Mouse (Mus musculus) neural tube, embryonic 12.5 days (tissue): ENCODE measurements around the gene Rassf5. TPM values are rescaled to one million over a fixed set of nuclear protein-coding genes. Genes with fewer than 3 reads are reported as not detected.

Source experiments
- ATAC-seq: fragments of 200-750 bp; cut with Nextera tagmentation; 2 replicates; pipeline ENCODE4 v1.8.0; 2017; ENCODE audit warnings: low read depth, mild to moderate bottlenecking, moderate TSS enrichment, moderate library complexity; ENCODE audit not compliant: low FRiP score
- H3K27ac ChIP-seq: fragments of 300-500 bp; sonication (generic); 2 replicates; pipeline ENCODE4 v1.5.1; 2016
- H3K27me3 ChIP-seq: fragments of 300-500 bp; sonication (generic); replicated peaks from 2 replicates; pipeline ENCODE4 v1.6.1; 2016; ENCODE audit warnings: mild to moderate bottlenecking
- H3K36me3 ChIP-seq: fragments of 300-500 bp; sonication (generic); 2 replicates; pipeline ENCODE4 v1.6.1; 2016; ENCODE audit warnings: mild to moderate bottlenecking
- H3K4me1 ChIP-seq: fragments of 300-500 bp; sonication (generic); 2 replicates; pipeline ENCODE4 v1.6.1; 2016
- H3K4me2 ChIP-seq: fragments of 300-500 bp; sonication (generic); replicated peaks from 2 replicates; pipeline ENCODE4 v1.6.1; 2016; ENCODE audit warnings: mild to moderate bottlenecking
- H3K4me3 ChIP-seq: fragments of 300-500 bp; sonication (generic); 2 replicates; pipeline ENCODE4 v1.5.1; 2016
- H3K9ac ChIP-seq: fragments of 300-500 bp; sonication (generic); 2 replicates; pipeline ENCODE4 v1.6.1; 2016; ENCODE audit warnings: mild to moderate bottlenecking
- H3K9me3 ChIP-seq: fragments of 300-500 bp; sonication (generic); 2 replicates; pipeline ENCODE4 v1.6.1; 2016; ENCODE audit warnings: mild to moderate bottlenecking
- WGBS: fragments of 180-500 bp; shearing (Covaris S2); methylation state at CpG from one replicate; pipeline ENCODE4 v1.1.7; 2016; 5-methylcytosine and 5-hydroxymethylcytosine counted together
- polyA plus RNA-seq: library from polyadenylated mRNA; unstranded; fragments of >200 nt; fragmentation: Nextera tagmentation; extraction: Ambion mirVana; gene quantifications from 2 replicates; pipeline ENCODE4 v1.2.1, GENCODE M21; 2016

Rassf5 gene
- polyA plus RNA-seq, 1 experiment from 2014 or later: 2.7 TPM

- 18% methylated on average over 7 of the region's 7 CpGs for WGBS
- no peak overlapping the region for H3K9ac ChIP-seq
- 0 out of 2 replicates have a peak overlapping the region, but pooled peaks have one; percentile 97 for H3K4me2 ChIP-seq
- H3K36me3 ChIP-seq: no peaks in the 10 kb centered on the region
- ATAC-seq: no peak
- peaks cover 33% of the 10 kb centered on the region for H3K27me3 ChIP-seq
- no peaks in the 10 kb centered on the region for H3K9me3 ChIP-seq
- H3K27ac ChIP-seq: no peak overlapping the region
- H3K4me3 ChIP-seq: no peak overlapping the region
- H3K4me1 ChIP-seq: peaks cover 16% of the 10 kb centered on the region; the same call in 1 of the 2 replicates
These were observed 1.7 kb upstream of the Rassf5 start for GRCm38 (mm10) chr1:131246433-131247395.

- no peak overlapping the region for H3K4me3 ChIP-seq
- H3K9ac ChIP-seq: no peak overlapping the region
- H3K36me3 ChIP-seq: no peaks in the 10 kb centered on the region
- peak; percentile 61 for ATAC-seq
- peaks cover 16% of the 10 kb centered on the region; the same call in 1 of the 2 replicates for H3K4me1 ChIP-seq
- H3K9me3 ChIP-seq: no peaks in the 10 kb centered on the region
- no peak overlapping the region for H3K27ac ChIP-seq
- peak overlapping the region; percentile 97 for H3K4me2 ChIP-seq
- H3K27me3 ChIP-seq: peaks cover 33% of the 10 kb centered on the region
- 4% methylated on average over 9 of the region's 9 CpGs for WGBS
These were observed 868 bp upstream of the Rassf5 start for GRCm38 (mm10) chr1:131245926-131246325.

DNA sequence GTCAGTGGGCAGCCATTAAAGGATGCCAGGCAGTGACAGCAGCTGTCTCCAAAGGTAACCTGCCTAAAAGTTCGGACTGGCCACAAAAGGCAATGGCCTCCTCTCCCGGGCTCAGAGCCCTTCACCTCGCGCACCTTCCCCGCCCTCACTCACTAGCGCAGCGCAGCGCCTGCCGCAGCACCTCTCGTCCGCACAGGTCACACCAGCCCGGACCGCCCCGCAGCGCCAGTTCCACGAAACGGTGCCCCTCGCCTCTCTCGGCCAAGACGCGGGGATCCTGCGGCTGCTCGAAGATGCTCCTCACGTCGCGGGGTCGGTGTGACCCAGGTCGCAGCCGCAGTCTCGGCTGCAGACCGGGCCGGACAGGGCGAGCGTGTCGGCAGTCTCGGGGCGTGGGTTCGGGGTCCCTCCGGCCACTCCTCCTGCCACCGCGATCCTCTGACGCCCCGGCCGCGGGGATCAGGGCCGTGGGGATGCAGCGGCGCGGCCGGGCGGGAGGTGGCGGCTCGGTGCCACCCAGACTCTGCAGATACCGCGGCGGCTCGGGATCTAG is 446 bp downstream of the Rassf5 start:
- peak overlapping the region; percentile 73 for H3K9ac ChIP-seq
- H3K27ac ChIP-seq: no peak overlapping the region
- WGBS: under 1% methylated on average over 57 of the region's 57 CpGs

DNA sequence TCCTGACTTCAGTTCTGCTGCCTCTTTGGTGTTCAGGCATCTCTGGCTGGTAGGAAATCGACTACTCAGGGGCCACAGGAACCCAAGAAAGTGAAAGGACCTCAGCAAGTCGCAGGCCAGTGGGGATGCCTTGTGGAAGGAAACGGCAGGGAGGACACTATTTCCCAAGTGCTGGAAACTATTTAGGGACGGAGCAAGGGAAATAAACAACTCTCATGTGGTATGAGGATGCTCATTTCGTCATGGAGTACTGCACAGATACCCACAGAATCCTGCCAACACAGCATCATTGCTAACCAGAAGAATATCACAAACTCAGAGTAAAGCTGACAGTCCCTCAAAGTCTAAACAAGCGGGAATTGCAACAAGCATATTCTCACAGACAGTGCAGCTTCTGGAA is 2.1 kb downstream of the Rassf5 start:
- Histone ChIP-seq H3K27me3 (peaks cover 33% of the 10 kb centered on the region), H3K4me3 (no peak overlapping the region), H3K36me3 (no peaks in the 10 kb centered on the region), H3K4me2 (no peak overlapping the region), H3K9me3 (no peaks in the 10 kb centered on the region), H3K4me1 (peaks cover 23% of the 10 kb centered on the region; the same call in 1 of the 2 replicates), H3K9ac (no peak overlapping the region), H3K27ac (no peak overlapping the region)
- 63% methylated on average over 6 of the region's 6 CpGs for WGBS
- no peak for ATAC-seq

More for the DNA sequence above, 446 bp downstream of the Rassf5 start:
- Histone ChIP-seq H3K4me1 (peaks cover 22% of the 10 kb centered on the region; the same call in 1 of the 2 replicates), H3K27me3 (peaks cover 33% of the 10 kb centered on the region), H3K4me3 (peak overlapping the region; percentile 62), H3K36me3 (no peaks in the 10 kb centered on the region), H3K9me3 (no peaks in the 10 kb centered on the region), H3K4me2 (peak overlapping the region; percentile 97)
- ATAC-seq: peak; percentile 14

GRCm38 (mm10) chr1:131239576-131240193 is 5.4 kb downstream of the Rassf5 start:
- Histone ChIP-seq H3K36me3 (no peaks in the 10 kb centered on the region), H3K27ac (no peak overlapping the region), H3K27me3 (peaks cover 23% of the 10 kb centered on the region), H3K4me3 (no peak overlapping the region), H3K9ac (no peak overlapping the region), H3K4me1 (peaks cover 13% of the 10 kb centered on the region; the same call in 1 of the 2 replicates), H3K9me3 (no peaks in the 10 kb centered on the region), H3K4me2 (no peak overlapping the region)
- 66% methylated on average over 12 of the region's 12 CpGs for WGBS
- ATAC-seq: no peak

- Histone ChIP-seq H3K36me3 (no peaks in the 10 kb centered on the region), H3K4me2 (no peak overlapping the region), H3K4me3 (no peak overlapping the region), H3K27me3 (peaks cover 16% of the 10 kb centered on the region), H3K9ac (no peak overlapping the region), H3K4me1 (peaks cover 8% of the 10 kb centered on the region; the same call in 1 of the 2 replicates), H3K9me3 (no peaks in the 10 kb centered on the region), H3K27ac (no peak overlapping the region)
- WGBS: 75% methylated on average over 8 of the region's 8 CpGs
- no peak for ATAC-seq
These were observed 6.1 kb downstream of the Rassf5 start for GRCm38 (mm10) chr1:131238931-131239381.

DNA sequence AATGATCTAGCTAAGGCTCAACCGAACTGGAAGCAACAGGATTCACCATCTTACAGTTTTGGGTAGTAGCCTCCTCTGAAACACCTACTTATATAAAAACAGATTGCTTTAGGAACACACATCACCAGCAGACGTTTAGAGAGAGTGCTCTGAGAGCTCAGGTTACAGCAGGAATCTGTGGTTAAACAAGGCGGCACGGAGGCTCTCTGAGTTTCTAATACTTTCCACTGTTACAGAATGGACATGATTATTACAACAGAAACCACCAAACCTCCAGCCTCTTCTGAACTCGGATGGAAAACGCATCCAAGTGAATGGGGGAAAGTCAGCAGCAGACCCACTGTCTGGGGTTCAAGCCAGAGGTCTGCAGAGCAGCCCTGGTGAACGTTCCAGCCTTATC is 9.0 kb downstream of the Rassf5 start:
- Histone ChIP-seq H3K27me3 (no peaks in the 10 kb centered on the region), H3K9ac (no peak overlapping the region), H3K9me3 (no peaks in the 10 kb centered on the region), H3K4me1 (peaks cover 8% of the 10 kb centered on the region; the same call in 1 of the 2 replicates), H3K4me3 (no peak overlapping the region), H3K4me2 (no peak overlapping the region), H3K36me3 (no peaks in the 10 kb centered on the region), H3K27ac (no peak overlapping the region)
- ATAC-seq: no peak
- WGBS: 70% methylated on average over 7 of the region's 7 CpGs

DNA sequence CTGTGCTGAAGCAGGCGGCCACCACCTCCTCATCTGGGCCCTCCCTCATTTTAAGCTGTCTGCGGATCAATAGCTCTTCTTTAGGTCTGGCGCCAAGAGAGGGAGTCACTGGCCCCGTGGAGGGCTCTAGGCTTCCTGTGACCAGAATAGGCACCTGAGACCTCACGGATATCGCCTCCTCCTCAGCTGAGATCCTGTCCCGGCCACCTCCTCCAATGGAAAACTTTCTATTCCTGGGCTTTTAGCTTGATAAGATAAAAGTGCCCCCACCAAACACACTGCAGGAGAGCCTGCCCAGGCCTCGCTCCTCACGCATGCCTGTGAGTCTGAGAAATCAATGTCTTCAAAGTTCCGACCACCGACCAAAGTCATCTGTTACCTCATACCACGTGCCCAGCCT is 11.5 kb downstream of the Rassf5 start:
- no peak overlapping the region for H3K27ac ChIP-seq
- H3K27me3 ChIP-seq: no peaks in the 10 kb centered on the region
- no peaks in the 10 kb centered on the region for H3K36me3 ChIP-seq
- no peak for ATAC-seq
- H3K4me3 ChIP-seq: no peak overlapping the region
- no peak overlapping the region for H3K4me2 ChIP-seq
- H3K4me1 ChIP-seq: no peaks in the 10 kb centered on the region
- WGBS: 69% methylated on average over 12 of the region's 12 CpGs
- no peak overlapping the region for H3K9ac ChIP-seq
- H3K9me3 ChIP-seq: no peaks in the 10 kb centered on the region

DNA sequence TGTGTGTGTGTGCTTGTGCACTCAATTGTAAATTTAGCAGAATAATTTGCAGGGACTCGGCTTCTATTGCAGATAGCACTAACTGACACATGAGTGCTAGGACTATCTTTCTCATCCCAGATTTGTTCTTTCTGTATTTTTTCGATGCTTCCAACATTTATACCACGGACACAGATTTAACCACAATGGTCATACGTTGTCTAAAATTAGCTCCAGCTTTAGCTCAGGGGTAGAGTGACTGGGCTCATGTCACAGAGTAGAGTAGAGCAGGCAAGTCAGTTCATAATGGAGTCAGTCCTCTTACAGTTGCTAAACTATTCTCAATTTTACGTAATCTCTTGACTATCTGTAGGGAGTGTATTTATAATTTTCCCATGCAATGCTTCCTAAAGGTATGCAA is 16.4 kb downstream of the Rassf5 start:
- no peaks in the 10 kb centered on the region for H3K27me3 ChIP-seq
- WGBS: 88% methylated on average over 5 of the region's 5 CpGs

DNA sequence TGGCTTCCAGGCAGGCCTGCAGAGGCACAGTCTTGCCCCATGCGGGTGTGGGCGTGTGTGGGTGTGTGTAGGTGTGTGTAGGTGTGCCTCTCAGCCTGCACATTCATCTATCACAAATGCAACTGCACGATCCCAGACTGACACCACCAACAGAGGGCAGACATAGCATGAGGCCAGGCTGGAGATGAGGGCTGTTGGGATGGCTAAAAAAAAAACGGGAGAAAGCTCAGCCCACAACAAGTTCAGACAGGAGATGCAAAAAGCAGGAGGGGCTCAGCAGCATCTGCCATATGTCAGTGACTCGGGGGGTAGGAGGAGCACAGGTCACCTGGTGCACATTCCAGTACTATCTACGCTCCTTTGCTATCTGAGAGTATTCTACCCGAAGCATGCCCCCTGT is 16.8 kb downstream of the Rassf5 start:
- no peak for ATAC-seq
- no peak overlapping the region for H3K4me3 ChIP-seq
- H3K27ac ChIP-seq: no peak overlapping the region
- no peak overlapping the region for H3K4me2 ChIP-seq
- H3K9me3 ChIP-seq: no peaks in the 10 kb centered on the region
- no peaks in the 10 kb centered on the region for H3K36me3 ChIP-seq
- no peaks in the 10 kb centered on the region for H3K27me3 ChIP-seq
- WGBS: 72% methylated on average over 7 of the region's 7 CpGs
- H3K4me1 ChIP-seq: no peaks in the 10 kb centered on the region
- no peak overlapping the region for H3K9ac ChIP-seq

More for the DNA sequence above, 16.4 kb downstream of the Rassf5 start:
- no peaks in the 10 kb centered on the region for H3K4me1 ChIP-seq
- no peaks in the 10 kb centered on the region for H3K36me3 ChIP-seq
- H3K9ac ChIP-seq: no peak overlapping the region
- no peak overlapping the region for H3K4me2 ChIP-seq
- H3K4me3 ChIP-seq: no peak overlapping the region
- H3K27ac ChIP-seq: no peak overlapping the region
- no peak for ATAC-seq
- no peaks in the 10 kb centered on the region for H3K9me3 ChIP-seq

GRCm38 (mm10) chr1:131224848-131225471 is 20.1 kb downstream of the Rassf5 start:
- no peaks in the 10 kb centered on the region for H3K4me1 ChIP-seq
- H3K36me3 ChIP-seq: no peaks in the 10 kb centered on the region
- 0 out of 2 replicates have a peak, but pooled peaks have one; percentile 33 for ATAC-seq
- no peak overlapping the region for H3K9ac ChIP-seq
- H3K27me3 ChIP-seq: no peaks in the 10 kb centered on the region
- 73% methylated on average over 12 of the region's 12 CpGs for WGBS
- no peaks in the 10 kb centered on the region for H3K9me3 ChIP-seq
- no peak overlapping the region for H3K27ac ChIP-seq
- H3K4me2 ChIP-seq: no peak overlapping the region
- no peak overlapping the region for H3K4me3 ChIP-seq
